Mouse (Mus musculus): Measurements from ENCODE around the gene Plekhn1. TPM values are rescaled to one million over a fixed set of nuclear protein-coding genes. Genes with fewer than 3 reads are reported as not detected.

Gene Plekhn1
- polyA plus RNA-seq, 1 experiment from 2014 or later = 29.2 TPM

DNA sequence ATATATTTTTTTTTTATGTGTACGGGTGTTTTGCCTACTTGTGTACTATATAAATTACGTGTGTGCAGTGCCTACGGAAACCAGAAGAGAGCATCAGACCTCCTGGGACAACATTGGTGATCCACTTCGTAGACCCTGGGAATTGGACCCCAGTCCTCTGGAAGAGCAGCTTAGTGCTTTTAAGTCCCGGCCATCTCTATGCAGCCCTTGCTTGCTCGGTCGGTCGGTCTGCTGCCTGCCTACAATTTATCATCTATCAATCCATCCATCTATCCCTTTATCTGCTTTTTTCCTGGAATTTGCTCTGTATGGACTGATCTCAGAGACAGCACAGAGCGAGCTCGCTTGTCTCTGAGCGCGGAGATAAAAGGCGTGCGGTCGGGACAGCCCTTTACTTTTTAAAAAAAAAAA is 708 bp upstream of the Plekhn1 start:
- no peaks in the 10 kb centered on the region for H3K27me3 ChIP-seq
- peak overlapping the region; percentile 88 for H3K4me2 ChIP-seq
- peaks cover 21% of the 10 kb centered on the region for H3K4me1 ChIP-seq (replicated peaks)
- no peaks in the 10 kb centered on the region for H3K9me3 ChIP-seq
- peak overlapping the region; percentile 88 for H3K4me3 ChIP-seq (replicated peaks)
- peak; percentile 8 for ATAC-seq (ENCODE audit: insufficient number of reproducible peaks, insufficient read depth, low FRiP score, low TSS enrichment, low read depth)
- WGBS = under 1% methylated on average over 15 of the region's 15 CpGs
- no peak overlapping the region for H3K27ac ChIP-seq
- 0 out of 2 replicates have a peak overlapping the region, but pooled peaks have one; percentile 74 for H3K9ac ChIP-seq (replicated peaks)
- peaks cover 61% of the 10 kb centered on the region for H3K36me3 ChIP-seq

DNA sequence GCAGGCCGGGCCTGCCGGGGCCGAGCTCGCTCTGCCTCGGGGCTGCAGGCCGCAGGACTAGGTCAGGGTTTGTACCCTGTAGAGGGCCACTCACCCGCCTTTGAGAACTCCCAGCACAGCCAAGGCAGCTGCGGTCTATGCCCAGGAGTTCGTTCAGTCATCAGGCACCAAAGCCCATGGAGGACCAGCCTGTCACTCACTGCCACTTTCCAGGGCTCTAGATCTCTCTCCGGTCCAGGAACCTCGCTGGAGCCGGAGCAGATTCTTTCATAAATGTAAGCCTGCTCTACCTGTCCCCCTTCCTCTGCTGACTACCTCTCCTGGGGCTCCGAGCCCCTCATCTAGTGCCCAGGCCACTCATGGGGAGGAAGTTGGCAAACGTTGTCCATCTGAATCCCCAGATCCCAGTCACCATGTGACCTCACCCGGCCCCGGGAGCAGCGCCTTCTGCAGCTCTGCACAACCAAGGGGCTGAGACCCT is 596 bp downstream of the Plekhn1 start:
- Histone ChIP-seq H3K4me1 (replicated peaks) (peaks cover 21% of the 10 kb centered on the region), H3K9ac (replicated peaks) (peak overlapping the region; percentile 72), H3K4me3 (replicated peaks) (peak overlapping the region; percentile 88), H3K4me2 (peak overlapping the region; percentile 88), H3K27me3 (no peaks in the 10 kb centered on the region), H3K36me3 (peaks cover 61% of the 10 kb centered on the region), H3K9me3 (no peaks in the 10 kb centered on the region), H3K27ac (peak overlapping the region; percentile 87; the same call in 1 of the 2 replicates)
- 1% methylated on average over 17 of the region's 17 CpGs for WGBS
- no peak for ATAC-seq (ENCODE audit: insufficient number of reproducible peaks, insufficient read depth, low FRiP score, low TSS enrichment, low read depth)

DNA sequence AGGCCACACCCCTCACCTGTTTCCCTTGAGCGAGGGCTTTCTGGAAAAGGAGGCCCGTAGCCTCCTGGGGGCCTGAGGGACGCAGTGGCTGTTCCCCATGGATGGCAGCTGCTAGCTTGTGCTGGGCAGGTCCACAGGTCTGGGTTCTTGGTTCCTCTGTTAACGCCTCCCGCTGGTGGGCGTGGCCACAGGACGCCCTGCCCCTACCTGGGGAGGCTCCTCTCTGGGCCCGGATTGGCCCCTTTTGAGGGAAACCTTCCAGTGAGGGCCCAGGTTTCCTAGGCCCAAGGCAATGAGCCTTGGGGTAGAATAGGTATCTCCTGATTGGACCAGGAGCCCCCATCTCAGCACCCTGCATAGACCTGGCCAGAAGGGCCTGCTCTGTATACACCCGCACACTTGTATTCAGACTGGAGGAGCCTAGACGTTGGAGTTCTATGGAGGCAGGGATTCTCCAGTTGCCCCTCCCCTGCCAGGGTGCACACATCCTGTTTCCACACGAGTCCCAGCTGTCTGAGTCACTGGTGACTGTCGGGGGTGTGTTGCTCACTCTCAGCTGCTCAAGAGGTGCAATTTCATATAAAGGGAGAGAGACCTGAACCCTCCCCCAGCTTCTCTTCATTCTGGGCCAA is 6.1 kb downstream of the Plekhn1 start:
- H3K4me1 ChIP-seq (replicated peaks) = peaks cover 17% of the 10 kb centered on the region
- WGBS = 21% methylated on average over 12 of the region's 12 CpGs
- H3K4me3 ChIP-seq (replicated peaks) = peak overlapping the region; percentile 21
- H3K27me3 ChIP-seq = no peaks in the 10 kb centered on the region
- 0 out of 2 replicates have a peak overlapping the region, but pooled peaks have one; percentile 34 for H3K9ac ChIP-seq (replicated peaks)
- peak; percentile 42; the same call in 1 of the 2 replicates for ATAC-seq (ENCODE audit: insufficient number of reproducible peaks, insufficient read depth, low FRiP score, low TSS enrichment, low read depth)
- no peaks in the 10 kb centered on the region for H3K9me3 ChIP-seq
- H3K36me3 ChIP-seq = peaks cover 47% of the 10 kb centered on the region
- no peak overlapping the region for H3K27ac ChIP-seq
- H3K4me2 ChIP-seq = peak overlapping the region; percentile 30

DNA sequence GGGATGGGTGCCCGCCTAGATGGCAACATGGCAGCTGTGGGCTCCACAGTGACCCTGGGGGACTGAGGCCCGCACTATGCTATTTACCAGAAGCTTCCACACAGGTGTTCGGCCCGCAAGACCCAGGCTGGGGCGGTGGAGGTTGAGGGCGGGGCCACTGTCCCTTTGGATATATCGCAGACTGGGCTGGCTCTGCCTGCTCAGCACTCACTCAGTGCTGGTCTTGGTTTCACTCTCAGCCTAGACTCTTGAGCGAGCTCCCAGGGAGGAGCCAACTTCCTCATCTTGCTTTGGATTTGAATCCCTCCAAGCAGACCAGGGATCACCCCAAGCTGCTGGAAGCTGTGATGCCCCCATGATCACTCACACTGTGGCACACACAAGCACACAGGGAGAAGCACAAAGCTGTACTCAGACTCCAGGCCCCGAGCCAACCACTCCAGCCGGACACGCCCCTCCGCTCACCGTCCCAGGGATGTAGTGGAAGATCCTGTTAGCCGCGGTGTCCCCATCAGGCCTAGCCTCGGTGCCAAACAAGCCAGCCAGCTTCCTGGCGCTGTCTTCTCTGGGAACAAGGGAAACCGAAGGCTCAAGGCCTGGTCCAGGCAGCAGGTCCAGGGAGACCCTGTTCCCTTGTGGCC is 6.8 kb downstream of the Plekhn1 start:
- H3K9ac ChIP-seq (replicated peaks) = 0 out of 2 replicates have a peak overlapping the region, but pooled peaks have one; percentile 34
- H3K4me1 ChIP-seq (replicated peaks) = peaks cover 11% of the 10 kb centered on the region
- peak overlapping the region; percentile 21 for H3K4me3 ChIP-seq (replicated peaks)
- WGBS = 36% methylated on average over 18 of the region's 18 CpGs
- H3K4me2 ChIP-seq = peak overlapping the region; percentile 30
- H3K27ac ChIP-seq = no peak overlapping the region
- peak; percentile 23; the same call in 1 of the 2 replicates for ATAC-seq (ENCODE audit: insufficient number of reproducible peaks, insufficient read depth, low FRiP score, low TSS enrichment, low read depth)
- H3K27me3 ChIP-seq = no peaks in the 10 kb centered on the region
- peaks cover 42% of the 10 kb centered on the region for H3K36me3 ChIP-seq
- H3K9me3 ChIP-seq = no peaks in the 10 kb centered on the region

DNA sequence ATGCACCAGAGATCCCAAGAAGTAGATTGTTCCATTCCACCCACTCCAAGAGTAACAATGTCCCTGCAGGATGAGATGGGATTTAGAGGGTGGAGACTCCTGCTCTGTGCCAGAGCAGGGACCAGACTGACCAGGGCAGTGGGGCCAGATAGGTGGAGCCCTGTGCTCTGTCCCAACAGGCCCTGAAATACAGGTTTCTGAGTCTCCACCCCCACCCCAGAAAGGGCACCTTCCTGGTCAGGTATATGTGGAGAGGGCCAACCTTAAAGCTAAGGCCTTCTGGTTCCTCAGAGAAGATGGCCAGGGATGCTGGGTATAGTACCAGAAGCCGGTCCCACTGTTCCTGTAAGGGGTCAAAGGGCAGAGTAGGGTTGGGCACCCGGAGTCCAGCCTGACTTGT is 10.4 kb downstream of the Plekhn1 start:
- Histone ChIP-seq H3K27me3 (no peaks in the 10 kb centered on the region), H3K4me3 (replicated peaks) (no peak overlapping the region), H3K4me2 (no peak overlapping the region), H3K9ac (replicated peaks) (no peak overlapping the region), H3K4me1 (replicated peaks) (peaks cover 11% of the 10 kb centered on the region), H3K27ac (no peak overlapping the region), H3K36me3 (peaks cover 10% of the 10 kb centered on the region; the same call in 1 of the 2 replicates), H3K9me3 (no peaks in the 10 kb centered on the region)
- no peak for ATAC-seq (ENCODE audit: insufficient number of reproducible peaks, insufficient read depth, low FRiP score, low TSS enrichment, low read depth)
- WGBS = 80% methylated on average over 2 of the region's 2 CpGs

DNA sequence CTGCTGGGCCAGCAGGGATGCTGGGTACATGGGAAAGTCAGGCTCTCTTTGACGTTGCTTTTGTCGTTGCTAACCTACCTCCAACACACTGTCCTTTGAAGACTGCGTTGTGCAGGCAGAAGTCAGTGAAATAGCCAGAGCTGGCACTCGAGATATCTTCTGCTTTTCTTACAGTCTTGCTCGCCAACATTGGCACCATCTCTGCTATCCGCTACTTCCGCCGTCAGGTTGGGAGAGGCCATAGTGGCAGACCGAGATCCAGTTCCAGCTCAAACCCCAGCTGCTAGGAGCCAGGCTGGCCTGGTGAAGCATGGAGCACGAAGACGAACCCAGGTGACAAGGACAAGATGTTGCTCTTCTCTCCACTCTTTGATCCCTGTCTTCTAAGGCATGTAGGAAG is 14.7 kb downstream of the Plekhn1 start:
- no peak overlapping the region for H3K27ac ChIP-seq
- H3K36me3 ChIP-seq = 0 out of 2 replicates have a peak, but pooled peaks cover 4% of the 10 kb centered on the region
- WGBS = 87% methylated on average over 11 of the region's 11 CpGs
- no peak overlapping the region for H3K4me3 ChIP-seq (replicated peaks)
- H3K4me2 ChIP-seq = no peak overlapping the region
- H3K9me3 ChIP-seq = no peaks in the 10 kb centered on the region
- no peaks in the 10 kb centered on the region for H3K4me1 ChIP-seq (replicated peaks)
- H3K27me3 ChIP-seq = no peaks in the 10 kb centered on the region
- no peak overlapping the region for H3K9ac ChIP-seq (replicated peaks)
- ATAC-seq (ENCODE audit: insufficient number of reproducible peaks, insufficient read depth, low FRiP score, low TSS enrichment, low read depth) = no peak

DNA sequence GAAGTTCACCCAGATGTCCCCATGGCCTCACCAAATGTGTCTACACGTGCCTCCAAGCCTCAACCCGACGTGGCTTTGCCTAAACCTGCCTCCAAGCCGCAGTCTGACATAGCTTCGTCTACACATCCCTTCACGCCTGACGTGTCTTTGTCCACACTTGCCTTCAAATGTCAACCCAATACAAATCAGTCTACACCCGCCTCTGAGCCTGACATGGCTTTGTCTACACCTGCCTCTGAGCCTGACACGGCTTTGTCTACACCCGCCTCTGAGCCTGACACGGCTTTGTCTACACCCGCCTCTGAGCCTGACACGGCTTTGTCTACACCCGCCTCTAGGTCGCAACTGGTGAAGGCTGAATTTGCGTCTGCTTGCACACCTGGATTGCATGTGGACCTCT is 16.8 kb downstream of the Plekhn1 start:
- no peak overlapping the region for H3K4me2 ChIP-seq
- WGBS = 75% methylated on average over 16 of the region's 16 CpGs
- H3K36me3 ChIP-seq = 0 out of 2 replicates have a peak, but pooled peaks cover 4% of the 10 kb centered on the region
- H3K4me3 ChIP-seq (replicated peaks) = no peak overlapping the region
- no peak overlapping the region for H3K9ac ChIP-seq (replicated peaks)
- no peak for ATAC-seq (ENCODE audit: insufficient number of reproducible peaks, insufficient read depth, low FRiP score, low TSS enrichment, low read depth)
- no peaks in the 10 kb centered on the region for H3K4me1 ChIP-seq (replicated peaks)
- H3K9me3 ChIP-seq = no peaks in the 10 kb centered on the region
- no peaks in the 10 kb centered on the region for H3K27me3 ChIP-seq
- H3K27ac ChIP-seq = no peak overlapping the region

DNA sequence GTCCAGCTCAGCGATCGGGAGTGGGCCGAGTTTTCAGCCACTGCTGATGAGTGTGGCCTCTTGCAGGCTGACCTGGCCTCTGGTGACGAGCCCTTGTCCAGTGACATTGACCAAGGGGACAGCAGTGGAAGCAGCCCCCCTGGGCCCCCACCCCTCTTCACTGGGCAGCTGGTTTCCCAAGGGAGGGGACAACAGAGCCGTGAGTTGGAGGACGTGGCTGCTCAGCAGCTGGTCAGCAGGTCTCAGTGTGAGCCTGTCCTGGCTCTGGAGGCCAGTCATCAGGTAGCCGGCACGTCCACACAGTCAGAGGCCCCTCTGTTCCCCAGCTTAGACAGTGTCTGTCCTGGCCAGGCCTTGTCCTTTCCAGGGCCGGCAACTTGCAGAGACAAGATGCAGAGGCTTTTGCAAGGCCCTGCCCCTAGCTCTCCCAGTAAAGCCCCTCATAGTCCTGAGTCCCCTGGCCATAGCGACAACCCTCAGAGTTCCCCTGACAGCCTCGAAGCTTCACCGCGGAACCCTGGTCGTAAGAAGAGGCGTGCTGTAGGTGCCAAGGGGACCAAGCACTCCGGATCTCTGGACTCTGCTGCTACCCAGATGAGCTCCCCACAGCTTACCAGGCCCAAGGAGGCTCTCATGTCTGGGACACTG is 17.5 kb downstream of the Plekhn1 start:
- ATAC-seq (ENCODE audit: insufficient number of reproducible peaks, insufficient read depth, low FRiP score, low TSS enrichment, low read depth) = no peak
- Histone ChIP-seq H3K27me3 (no peaks in the 10 kb centered on the region), H3K4me3 (replicated peaks) (no peak overlapping the region), H3K36me3 (0 out of 2 replicates have a peak, but pooled peaks cover 4% of the 10 kb centered on the region), H3K9ac (replicated peaks) (no peak overlapping the region; the same call in 1 of the 2 replicates), H3K4me1 (replicated peaks) (no peaks in the 10 kb centered on the region), H3K9me3 (no peaks in the 10 kb centered on the region), H3K4me2 (no peak overlapping the region), H3K27ac (no peak overlapping the region)
- WGBS = 78% methylated on average over 16 of the region's 16 CpGs

DNA sequence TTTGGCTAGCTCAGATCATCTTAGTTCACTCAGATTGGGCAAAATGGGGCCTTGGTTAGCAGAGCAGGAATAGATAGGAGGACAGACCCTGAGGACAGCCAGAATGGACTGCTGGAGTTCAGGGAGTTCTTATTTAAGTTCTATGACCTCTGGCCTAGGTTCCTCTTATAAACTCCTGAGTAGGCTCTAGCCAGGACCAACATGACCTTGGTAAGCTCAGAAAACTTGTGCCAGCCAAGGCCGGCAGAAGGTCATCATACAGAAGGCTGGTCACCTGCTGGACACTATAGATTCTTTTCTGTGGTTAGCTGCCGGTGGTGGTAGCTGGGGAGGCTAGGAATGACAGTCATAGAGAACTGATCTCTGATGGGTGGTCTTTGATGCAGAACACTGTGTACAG is 18.5 kb downstream of the Plekhn1 start:
- no peak overlapping the region for H3K9ac ChIP-seq (replicated peaks)
- WGBS = 94% methylated on average over 2 of the region's 2 CpGs

DNA sequence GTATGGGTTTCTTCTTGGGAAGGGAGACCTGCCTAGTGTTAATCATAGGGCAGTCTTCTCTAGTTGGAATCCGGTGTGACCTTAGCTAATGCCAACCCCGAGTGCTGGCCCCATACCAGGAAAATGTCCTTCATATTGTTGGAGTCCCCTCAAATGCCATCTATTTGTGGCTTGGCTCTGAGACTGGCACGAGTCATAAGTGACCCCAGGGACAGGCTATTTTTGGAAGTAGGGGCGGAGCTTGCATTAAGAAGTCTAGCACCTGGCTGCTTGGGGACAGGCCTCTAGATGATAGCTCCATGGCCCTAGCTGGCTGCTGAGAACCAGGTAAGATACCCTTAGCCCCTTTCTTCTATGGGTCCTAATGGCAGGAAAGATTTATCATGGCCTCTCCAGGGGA is 19.0 kb downstream of the Plekhn1 start, which contains the start of gene Perm1:
Gene Perm1, plus strand, starts transcription at position 220 of the 400 bp plus-strand sequence.
- Histone ChIP-seq H3K4me1 (replicated peaks) (no peaks in the 10 kb centered on the region), H3K4me2 (no peak within 1 kb of the TSS), H3K9ac (replicated peaks) (no peak within 1 kb of the TSS), H3K27ac (no peak within 1 kb of the TSS), H3K9me3 (no peaks in the 10 kb centered on the region), H3K36me3 (no peaks in the 10 kb centered on the region), H3K27me3 (no peaks in the 10 kb centered on the region), H3K4me3 (replicated peaks) (no peak within 1 kb of the TSS)
- no peak for ATAC-seq (ENCODE audit: insufficient number of reproducible peaks, insufficient read depth, low FRiP score, low TSS enrichment, low read depth)
- 77% methylated on average over 4 of the region's 4 CpGs for WGBS

More for the DNA sequence above, 18.5 kb downstream of the Plekhn1 start:
- Histone ChIP-seq H3K9me3 (no peaks in the 10 kb centered on the region), H3K4me3 (replicated peaks) (no peak overlapping the region), H3K27ac (no peak overlapping the region), H3K27me3 (no peaks in the 10 kb centered on the region), H3K4me2 (no peak overlapping the region), H3K4me1 (replicated peaks) (no peaks in the 10 kb centered on the region), H3K36me3 (no peaks in the 10 kb centered on the region)
- ATAC-seq (ENCODE audit: insufficient number of reproducible peaks, insufficient read depth, low FRiP score, low TSS enrichment, low read depth) = no peak

DNA sequence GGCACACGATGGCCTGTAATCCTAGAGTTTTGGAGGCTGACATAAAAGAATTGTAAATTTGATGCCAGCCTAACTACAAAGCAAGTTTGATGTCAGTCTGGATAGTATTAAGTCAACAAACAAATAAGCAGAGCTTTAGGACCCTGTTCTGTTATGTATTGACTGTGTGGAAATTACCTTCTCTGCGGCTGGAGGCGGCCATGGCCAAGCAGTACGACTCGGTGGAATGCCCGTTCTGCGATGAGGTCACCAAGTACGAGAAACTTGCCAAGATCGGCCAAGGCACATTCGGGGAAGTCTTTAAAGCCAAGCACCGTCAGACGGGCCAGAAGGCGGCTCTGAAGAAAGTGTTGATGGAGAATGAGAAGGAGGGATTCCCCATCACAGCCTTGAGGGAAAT is 21.5 kb downstream of the Plekhn1 start:
- Histone ChIP-seq H3K4me1 (replicated peaks) (no peaks in the 10 kb centered on the region), H3K4me2 (no peak overlapping the region), H3K36me3 (no peaks in the 10 kb centered on the region), H3K9ac (replicated peaks) (no peak overlapping the region), H3K27me3 (no peaks in the 10 kb centered on the region), H3K27ac (no peak overlapping the region), H3K9me3 (no peaks in the 10 kb centered on the region), H3K4me3 (replicated peaks) (no peak overlapping the region)
- ATAC-seq (ENCODE audit: insufficient number of reproducible peaks, insufficient read depth, low FRiP score, low TSS enrichment, low read depth) = no peak
- 90% methylated on average over 13 of the region's 13 CpGs for WGBS
